Mouse (Mus musculus) natural killer cell, adult 2 months (primary cell): ENCODE results near the gene Sdad1.
"Not testable (repeated sequence)": the region's sequence is repeated elsewhere in the genome, so short reads cannot be mapped to it uniquely, and the experiment has no call there.

ENCODE experiments used
- DNase-seq, 2 experiments: peaks; one replicate each; pipeline ENCODE4 v3.0.0; 2022; ENCODE audit warnings: low spot score in 2 of 2

Sdad1 gene

DNA sequence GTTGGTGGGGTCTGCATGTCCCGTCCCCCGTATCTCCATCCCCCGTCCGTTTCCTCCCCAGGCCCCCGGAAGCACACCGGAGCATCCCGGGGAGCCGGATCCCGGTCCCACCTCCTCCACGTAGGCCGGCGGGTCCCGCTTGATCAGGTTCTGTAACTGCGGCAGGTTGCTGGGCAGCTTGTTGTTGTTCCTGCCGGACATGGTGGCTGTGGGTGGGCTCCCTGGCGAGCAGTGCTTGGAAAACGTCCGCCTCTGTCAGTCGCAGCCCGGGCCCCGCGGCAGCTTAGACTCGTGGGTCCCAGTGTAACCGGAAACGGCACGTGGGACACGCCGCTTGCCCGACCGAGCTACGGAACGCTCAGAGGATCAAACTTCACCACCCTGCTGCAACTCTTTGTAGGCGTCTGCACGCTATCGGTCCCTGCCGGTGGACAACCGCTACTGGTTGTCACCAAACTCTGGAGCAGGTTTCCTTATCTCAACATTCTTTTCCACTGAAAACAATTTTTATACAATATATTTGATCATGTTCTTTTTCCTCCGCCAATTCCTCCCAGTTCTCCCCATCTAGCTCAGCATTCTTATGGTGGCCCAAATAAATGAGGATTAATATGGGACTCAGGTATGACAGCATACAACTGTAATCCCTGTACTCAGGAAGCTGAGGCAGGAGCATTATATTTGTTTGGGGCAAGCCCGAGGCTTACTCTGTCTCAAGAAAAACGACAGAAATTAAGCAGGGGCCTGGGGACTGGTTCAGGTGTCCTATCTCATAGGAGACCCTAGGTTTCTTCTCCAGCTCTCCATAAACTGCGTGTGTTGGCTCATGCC, at the start of gene Sdad1:
Sdad1 (minus strand) TSS at position 799 of the 831 bp plus-strand sequence.
- peak; percentile 87 to 92 for DNase-seq

DNA sequence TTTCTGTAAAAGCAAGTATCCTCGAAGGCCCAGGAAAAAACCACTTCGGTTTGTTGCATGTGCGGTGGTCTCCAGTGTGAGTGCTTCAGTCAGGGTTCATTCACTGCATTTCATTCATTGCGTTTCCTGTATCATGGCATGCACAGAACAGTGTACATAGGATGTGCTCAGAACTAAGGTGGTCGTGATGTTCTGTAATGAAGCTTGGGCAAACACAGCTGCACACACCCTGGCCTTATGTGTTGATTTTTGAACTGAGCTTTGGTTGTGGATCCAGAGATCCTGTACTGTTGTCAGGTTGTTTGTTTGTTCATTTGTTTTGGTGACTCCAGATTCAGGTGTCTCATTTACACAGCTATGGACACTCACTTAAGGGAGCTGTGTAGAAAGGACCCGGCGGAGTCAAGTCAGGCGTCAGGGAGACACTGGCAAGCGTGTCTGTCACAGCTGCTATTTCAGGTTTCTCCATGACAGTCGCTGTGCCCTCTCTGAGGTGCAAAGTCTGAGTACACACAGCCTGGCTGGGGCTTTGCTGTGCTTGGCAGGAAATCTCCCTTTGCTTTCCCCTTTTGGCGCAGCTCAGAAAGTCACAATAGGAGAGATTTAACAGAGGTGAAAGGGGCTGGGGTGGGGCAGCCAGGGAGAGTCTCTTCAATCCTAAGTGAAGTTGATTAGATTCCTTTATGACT, 48.6 kb upstream of the Sdad1 start:
- DNase-seq, result no peak

DNA sequence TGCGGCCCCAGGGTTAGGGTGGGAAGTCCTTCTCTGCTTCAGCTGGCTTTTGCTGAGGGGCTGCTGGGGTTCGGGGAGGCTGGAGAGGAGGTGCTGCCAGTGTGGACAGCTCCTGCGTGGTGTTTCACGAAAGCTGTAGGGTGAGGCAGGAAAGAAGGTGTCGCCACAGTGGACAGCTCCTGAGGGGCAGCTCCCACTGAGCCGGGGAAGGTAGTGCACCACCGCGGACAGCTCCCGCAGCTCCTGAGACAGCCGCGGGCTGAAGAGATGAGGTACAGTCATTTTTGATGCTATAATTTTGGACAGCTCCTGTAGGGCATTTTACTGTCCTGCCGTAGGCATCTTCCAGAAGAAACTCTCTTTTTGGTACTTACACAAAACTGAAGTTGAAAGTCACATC, 47.8 kb upstream of the Sdad1 start:
- DNase-seq, result no peak

DNA sequence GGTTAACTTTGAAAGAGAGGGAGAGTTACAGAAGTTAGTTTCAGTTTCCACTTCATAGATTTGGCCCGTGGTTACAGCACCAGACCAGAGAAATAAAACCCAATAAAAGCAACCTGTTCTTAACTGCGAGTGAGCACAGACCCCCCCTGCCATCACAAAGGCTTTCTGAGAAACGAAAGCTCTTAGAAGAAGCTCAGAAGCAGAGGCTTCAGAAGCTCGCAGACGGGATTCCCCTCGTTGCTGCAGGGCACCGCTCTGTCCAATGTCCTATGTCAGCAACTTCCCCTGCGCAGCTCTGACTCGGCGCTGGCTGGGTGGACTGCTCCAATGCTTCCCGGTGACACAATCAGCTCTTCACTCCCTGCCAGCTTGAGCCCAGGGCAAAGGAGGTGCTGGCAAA, 43.2 kb upstream of the Sdad1 start:
- peak; percentile 60 to 67 for DNase-seq

DNA sequence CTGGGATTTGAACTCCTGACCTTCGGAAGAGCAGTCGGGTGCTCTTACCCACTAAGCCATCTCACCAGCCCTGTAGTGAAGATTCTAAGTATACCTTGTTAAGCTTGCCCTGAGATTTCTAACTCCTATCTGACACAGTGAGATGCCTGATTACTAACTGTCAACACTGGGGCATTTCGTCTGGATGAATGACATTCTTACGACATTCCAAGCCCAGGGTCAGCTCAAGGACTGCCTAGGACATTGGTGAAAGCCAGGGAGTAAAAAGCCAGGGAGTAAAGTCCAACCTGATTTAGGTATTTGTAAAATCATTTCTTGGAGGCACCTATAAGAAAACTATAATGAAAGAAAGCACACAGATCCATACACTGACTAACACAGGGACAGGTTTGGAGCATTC, 42.4 kb upstream of the Sdad1 start:
- not testable (repeated sequence) for DNase-seq

DNA sequence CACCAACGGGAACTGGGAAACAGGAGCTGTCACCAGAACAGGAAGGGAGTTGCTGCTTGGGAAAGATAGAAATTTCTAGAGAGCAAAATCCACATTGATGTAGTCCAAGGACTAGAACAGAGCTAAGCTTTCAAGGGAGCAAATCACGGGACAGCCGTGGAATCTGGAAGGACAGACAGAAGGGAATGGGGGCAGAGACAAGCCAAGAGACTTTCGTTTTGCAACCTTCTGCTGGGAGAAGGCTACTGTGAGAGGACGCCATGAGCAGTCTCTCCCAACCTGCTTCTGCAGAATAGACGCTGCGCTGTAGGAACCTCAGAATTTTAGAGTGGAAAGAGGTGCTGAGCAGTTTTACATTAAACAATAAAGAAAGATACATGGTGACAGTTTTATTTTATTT, 39.5 kb upstream of the Sdad1 start:
- DNase-seq, result no peak

DNA sequence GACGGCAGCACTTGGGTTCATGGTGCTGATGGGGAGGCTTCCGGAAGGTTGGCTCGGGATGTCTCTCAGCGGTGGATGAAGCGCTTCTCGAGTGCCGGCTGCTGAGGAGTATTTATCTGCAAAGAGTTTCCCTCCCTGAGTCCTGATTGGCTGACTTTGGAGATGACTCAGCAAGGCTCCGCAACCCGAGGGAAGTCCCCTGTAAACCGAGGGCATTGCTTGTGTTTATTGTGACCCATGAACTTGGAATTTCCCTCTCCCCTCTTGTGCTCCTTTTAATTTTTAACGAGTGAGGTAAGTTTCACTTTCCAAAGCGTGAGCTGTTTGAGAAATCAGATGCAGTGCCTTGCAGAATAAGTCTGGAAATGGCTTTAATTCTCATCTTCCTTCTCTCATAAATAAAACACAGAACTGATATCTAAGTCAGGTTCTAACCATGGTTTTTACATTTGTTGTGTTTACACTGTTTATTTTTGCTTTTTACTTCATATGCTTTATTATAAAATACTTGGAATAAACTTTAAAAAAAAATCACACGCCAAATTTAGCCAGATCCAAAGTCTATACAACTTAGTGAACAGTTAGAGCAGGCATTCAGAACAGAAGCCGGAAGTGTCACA, 38.6 kb upstream of the Sdad1 start, which contains the start of gene Cxcl10:
Cxcl10 (minus strand) TSS at position 96 of the 620 bp plus-strand sequence.
- DNase-seq, result peak; percentile 74 to 83

DNA sequence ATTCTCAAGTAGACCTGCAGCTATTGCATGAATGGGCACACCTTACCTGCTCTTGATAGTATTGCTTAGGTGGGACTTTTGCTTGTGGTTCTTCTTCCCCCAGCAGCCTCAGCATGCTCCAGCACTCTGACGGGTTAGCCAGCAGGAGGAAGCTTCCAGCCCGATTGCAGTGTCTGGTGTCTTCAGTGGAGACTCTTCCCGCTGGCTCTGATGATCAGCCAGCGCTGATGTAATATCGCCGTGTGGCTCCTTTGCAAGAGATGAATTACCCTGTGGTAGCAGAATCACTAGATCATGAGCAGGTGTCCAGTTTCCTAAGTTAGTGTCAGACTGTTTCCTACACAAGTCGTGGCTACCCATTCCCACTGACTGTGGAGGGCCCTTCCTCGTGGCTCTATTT, 34.7 kb upstream of the Sdad1 start:
- no peak for DNase-seq

DNA sequence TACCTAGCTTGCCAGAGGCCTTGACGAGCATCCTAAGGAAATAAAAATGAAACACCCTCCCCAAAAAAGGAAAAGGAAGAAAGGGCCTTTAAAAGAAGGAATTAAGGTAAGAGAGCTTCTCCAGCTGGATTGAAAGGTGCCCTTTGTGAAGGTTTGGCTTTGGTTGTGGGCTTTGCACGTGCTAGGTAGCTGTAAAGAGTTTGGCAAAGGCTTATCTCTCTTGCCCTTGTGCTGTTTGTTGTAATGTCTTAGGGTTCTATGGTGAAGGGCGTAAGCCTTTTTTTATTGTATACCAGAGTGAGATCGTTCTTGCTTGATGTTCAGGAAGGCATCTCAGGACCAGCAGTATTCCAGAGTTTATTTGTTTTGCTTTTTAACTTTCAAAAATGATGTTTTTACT, 30.3 kb upstream of the Sdad1 start:
- DNase-seq, result no peak

DNA sequence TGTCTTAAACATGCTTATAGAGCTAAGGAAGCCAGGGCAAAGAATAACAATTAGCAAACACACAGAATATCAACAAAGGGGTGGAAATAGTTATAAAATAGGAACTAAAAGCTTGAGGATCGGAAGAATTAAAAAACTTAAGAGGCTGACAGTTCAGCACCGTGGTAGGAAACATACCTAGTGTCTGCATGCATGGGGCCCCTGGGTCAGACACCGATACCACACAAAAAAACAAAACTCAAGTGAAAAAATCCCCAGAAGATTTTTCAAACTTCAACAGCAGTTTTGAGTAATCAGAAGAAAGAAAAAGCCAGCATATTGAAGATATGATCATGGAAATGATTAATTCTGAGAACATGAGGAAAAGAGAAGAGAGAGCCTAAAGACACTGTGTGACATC, 26.5 kb upstream of the Sdad1 start:
- DNase-seq, result no peak

DNA sequence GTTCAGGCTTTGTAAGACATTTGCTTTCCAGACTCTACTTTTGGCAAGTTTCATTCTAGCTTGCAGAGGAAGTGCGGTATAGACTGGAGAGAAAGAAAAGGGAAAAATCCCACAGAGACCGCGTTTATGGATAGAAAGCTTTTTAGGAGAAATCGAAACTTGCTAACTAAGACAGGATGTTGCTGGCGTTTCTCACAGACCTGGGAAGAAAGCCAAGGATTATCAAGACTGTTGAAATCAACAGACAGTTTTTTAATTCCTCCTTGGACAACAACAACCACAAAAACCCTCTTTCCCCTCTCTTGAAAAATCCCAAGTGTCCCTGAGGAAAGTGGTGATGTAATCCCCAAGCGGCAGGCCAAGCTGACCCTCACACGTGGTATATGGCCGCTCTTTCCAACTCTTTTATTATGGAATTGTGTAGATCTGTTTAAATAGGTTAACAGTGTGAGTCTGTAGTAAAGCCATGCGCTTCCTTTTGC, 22.1 kb upstream of the Sdad1 start:
- no peak for DNase-seq

DNA sequence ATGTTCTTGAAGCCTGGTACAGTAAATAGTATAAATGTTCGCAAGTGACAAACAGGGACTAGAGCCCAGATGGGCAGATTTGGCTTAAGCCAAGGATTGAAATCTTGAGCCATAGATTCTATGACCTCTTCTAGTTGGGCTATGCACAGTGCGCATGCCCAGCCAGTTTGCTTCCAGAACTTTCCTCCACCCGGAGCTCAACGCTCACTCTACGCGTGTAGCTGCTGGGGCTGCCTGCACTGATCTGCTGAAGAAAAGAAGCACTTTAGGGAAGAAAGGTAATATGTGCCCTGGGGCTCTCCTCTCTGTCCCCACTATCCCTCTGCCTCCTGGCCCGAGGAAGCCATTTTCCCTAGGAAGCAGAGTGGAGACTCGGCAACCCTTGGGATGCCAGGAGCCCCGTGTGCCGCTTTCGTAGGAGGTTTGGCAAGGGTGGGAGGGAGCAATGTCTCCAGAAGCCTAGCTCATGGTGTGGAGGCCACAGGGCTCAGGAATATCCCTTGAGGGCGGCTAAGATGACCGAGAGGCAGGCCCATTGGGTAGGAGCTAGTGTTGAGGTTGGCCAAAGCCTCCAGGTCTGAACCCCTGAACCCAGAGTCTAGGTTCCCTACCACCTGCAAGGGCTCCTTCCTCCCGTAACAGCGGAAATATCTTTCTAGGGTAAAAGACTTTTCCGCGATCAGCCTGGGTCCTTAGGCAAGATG, 21.5 kb upstream of the Sdad1 start, which contains the start of gene Art3:
Art3 (plus strand) TSS at position 193 of the 704 bp plus-strand sequence.
- no peak for DNase-seq

DNA sequence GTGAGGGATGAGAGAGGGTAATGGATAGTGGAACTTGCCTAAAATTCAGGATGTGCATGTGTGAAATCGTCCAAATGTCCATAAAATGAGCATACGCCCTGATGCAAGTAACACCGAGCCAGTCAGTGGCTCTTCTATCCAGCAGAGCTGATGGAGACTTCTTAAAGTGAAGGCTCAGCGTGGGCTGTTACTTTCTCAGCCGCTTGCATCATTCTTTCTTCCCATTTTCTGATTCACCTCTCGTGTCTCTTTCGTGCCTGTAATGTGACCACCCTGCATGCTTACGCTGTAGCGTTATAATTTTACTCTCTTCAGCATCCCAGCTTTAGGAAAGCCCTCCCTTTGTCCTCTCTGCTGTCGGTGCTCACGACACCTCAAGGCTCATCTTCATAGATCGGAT, 20.8 kb upstream of the Sdad1 start:
- DNase-seq, result no peak

DNA sequence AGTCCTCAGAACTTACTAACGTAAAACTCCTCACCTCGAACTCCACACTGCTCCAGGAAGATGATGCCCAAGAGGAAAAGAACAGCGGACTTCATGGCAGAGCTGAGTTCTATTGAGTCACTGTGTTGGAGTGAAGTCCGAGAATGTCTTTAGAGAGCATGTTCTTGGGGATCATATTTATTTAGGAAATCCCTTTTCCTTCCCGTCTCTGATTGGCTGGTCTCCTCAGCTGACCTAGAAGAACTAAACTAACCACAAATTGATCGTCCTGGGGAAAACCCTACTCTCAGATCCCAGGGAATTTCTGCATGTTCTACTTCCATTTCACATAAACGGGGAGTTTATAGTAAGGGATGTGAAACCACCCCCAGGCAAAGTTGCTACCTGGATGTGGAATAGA, 17.6 kb upstream of the Sdad1 start, which contains the start of gene Cxcl9:
Cxcl9 (minus strand) TSS at position 151 of the 400 bp plus-strand sequence.
- no peak for DNase-seq

DNA sequence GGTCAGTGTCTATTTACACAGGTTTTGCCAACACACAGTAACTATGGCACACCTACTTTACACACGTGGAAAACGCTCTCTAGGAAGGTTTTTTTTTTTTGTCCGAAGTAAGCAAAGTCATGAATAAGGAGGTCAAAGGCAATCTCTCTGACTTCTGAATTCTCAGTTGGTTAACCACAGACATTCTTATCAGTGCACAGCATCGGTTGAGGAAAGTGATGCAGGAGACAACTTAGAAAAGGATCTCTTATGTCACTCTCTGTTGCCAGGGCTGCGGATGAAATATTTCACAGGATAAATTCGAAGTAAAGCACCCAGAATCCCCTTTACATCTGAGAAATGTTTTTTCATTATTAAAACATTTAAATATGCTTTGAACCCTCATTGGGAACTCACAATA, 17.1 kb upstream of the Sdad1 start:
- DNase-seq, result peak; percentile 14 to 30

DNA sequence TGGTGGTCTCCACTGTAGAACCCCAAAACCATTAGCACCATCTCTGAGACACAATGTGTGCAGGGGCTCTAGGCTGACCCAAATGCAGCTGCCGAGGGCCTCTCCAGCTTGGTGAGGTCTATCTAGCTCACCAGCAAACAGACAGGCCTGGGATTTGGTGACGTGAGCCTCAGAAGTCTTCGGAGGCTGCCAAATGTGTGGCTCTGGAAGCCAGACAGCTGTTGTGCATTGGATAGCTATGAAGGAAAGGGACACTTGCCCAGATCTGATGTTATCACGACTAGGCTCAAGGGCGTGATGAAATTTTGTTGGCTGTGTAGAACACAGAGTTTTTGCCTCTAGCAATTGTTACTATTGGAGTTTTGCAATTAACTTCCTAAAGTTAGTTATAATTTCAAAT, 13.0 kb upstream of the Sdad1 start:
- no peak for DNase-seq

DNA sequence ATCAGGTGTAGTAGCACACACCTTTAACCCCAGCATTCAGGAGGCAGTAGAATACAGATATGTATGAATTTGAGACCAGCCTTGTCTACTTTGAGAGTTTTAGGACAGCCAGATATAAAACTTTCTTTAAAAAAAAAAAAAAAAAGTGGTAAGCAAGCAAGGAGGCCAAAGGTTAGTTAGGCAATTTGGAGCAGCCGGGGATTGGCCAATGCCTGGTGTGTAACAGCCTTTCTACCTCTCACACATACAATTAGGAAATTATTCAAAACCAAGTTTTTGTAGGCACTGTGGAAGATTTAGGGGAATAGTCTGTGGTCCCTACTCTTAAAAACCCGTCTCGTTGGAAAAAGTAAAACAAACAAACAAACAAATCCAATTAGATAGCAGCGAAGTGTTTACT, 12.3 kb upstream of the Sdad1 start:
- no peak for DNase-seq

DNA sequence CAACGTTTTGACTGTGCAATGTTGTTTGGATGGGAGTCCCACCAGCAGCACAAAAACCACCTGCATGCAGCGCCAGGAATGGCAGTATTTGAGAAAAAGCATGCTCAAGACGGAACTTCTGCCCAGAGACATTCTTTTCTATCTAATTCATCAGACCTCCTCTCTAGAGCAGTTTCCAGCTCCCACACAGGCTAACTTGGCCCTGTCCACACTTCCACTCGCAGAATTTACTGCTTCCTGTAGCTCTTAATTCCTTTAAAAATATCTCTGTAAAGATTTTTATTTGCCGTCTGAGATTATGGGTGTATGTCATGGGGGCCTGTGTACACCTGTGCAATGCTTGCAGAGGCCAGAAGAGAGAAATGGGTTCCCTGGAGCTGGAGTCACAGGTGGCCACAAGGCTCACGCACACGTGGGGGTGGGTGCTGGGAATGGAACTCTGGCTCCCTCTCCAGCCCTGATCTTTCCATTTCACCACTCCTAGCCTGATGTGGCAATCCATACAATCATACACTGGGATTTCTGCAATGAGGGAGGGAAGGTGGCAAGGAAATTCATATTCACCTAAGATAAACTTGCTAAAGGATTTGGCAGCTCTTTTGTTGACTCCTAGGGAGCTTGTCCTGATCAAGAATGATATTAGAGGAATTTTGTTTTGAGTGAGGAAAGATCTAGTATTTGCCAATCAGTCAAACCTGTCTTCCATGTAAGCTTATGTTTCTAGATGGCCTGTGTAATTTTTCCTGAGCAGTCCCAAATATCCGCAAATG, 11.5 kb upstream of the Sdad1 start:
- no peak for DNase-seq

DNA sequence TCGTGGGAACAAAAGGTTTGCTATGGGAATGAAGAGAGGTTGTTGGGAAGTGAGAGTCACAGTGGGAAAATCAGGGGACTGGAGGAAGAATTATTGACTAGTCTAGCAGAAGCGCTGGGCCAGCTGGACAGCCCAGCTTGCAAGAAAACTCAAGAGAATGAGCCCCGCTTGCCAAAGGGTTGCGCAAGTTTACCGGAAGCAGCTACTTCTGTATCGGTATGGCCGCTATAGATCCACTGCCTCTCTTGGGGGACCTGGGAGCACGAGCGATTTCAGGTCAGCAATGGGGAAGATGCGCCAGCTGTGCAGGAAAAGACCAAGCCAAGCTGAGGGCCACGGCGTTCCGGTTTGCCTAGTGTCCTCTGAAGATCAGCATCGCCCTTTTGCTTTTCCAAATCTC, 8.3 kb upstream of the Sdad1 start:
- DNase-seq, result no peak

DNA sequence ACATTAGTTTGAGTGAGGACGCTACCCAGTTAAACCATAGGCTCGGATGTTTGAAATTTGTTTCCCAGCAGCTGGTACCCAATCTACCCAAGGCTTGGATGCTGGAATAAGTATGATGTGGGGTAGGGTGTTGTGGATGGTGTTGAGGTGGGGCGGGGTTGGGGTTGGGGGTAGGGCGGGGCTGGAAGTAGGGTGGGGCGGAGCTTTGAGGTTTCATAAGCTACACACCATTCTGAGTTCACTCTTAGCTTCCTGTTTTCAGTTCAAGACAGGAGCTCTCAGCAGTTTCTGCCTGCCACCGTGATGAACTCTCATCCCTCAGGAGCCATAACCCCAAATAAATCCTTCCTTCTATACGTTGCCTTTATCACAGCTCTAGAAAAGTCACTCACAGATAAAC, 7.8 kb upstream of the Sdad1 start:
- no peak for DNase-seq

DNA sequence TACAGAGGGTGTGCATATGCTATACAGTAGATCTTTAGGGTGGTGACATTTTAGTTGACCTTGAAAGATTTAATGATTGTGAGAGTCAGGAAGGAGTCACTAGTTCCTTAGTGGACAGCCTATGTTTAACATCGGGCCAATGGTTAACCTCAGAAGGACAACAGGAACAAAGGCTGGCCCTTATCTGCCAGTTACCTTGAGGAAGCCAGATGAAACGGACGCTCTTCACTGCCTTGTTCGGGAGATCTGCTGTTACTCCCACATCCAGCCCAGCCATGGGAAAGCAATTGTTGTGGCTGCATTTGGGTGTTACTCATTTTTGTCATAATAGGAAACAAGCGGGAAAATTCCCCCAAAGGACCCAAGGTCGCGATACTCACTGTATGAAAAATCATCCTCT, 3.5 kb upstream of the Sdad1 start:
- no peak for DNase-seq
